Mouse (Mus musculus) testis, adult 2 months (tissue): Measurements from ENCODE around the gene Fbxw10.

Experiments used
- CTCF ChIP-seq: fragments of 200-500 bp; IDR thresholded peaks from 2 replicates; pipeline ENCODE4 v1.5.1; 2012; ENCODE audit warnings: low read depth, mild to moderate bottlenecking, inconsistent platforms, low read length, moderate library complexity; ENCODE audit not compliant: control insufficient read depth, insufficient read depth, insufficient replicate concordance
- POLR2A ChIP-seq: fragments of 200-500 bp; IDR thresholded peaks from 2 replicates; pipeline ENCODE4 v1.6.1; 2012; ENCODE audit warnings: low read depth, mild to moderate bottlenecking, inconsistent platforms, low read length, moderate library complexity; ENCODE audit not compliant: control insufficient read depth

DNA sequence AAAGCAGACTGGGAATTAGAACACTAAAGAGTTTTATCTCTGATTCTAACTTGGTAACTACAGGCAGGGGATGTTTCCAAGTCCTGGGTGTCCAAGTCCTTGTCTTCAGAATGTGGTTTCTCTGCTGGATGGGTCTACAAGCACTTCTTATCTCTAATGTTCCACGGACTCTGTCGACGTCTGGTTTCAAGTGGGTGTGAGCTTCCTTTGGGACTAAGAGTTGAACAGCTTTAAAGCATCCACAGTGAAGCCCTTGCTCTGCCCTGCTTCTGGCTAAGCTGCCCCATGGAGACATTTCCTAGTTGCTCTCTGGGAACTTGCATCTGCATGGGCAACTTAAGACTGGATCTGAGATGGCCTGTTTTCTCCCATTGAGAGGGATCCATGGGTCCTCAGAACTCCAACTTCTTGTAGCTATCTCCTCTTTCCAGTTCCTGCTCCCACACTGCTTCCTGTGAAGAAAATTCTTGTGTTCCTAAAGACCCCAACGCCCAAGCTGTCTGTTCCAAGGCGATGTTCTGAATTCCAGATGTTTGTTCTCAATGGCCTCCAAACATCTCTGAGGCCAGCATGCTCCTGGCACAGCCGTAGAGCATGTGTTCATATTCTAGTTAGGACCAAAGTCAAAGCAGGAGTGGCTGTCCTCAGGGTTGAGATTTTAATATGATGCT is 77.4 kb downstream of the Fbxw10 start:
- TF ChIP-seq CTCF = no peak
- TF ChIP-seq POLR2A = no peak
